Mouse (Mus musculus) neural tube, postnatal 0 days (tissue): ENCODE results near the gene C1qtnf9. TPM values are rescaled to one million over a fixed set of nuclear protein-coding genes. Genes with fewer than 3 reads are reported as not detected.

ENCODE experiments used
- polyA plus RNA-seq: library from polyadenylated mRNA; unstranded; fragments of >200 nt; fragmentation: Nextera tagmentation; extraction: Ambion mirVana; gene quantifications from 2 replicates; pipeline ENCODE4 v1.2.1, GENCODE M21; 2015

Gene C1qtnf9
- 0.15 and 0.34 TPM in 2 replicates for polyA plus RNA-seq

GRCm38 (mm10) chr14:60767884-60768283 lies at the start of gene C1qtnf9:
Gene C1qtnf9 (plus strand): TSS chr14:60768134.

GRCm38 (mm10) chr14:60784427-60785315 lies 16.7 kb downstream of the C1qtnf9 start, which contains the start of gene Mipep:
Gene Mipep (plus strand): TSS chr14:60784573.

Other genes with a start within 250 kb of the C1qtnf9 start
- 22.5 and 25.6 TPM in 2 replicates for gene Spata13, start 134.1 kb upstream of the C1qtnf9 start, polyA plus RNA-seq
- gene Mipep, start 16.4 kb downstream of the C1qtnf9 start, polyA plus RNA-seq = 15.7 and 16.3 TPM in 2 replicates